Mouse (Mus musculus) megakaryocyte, embryonic 14.5 days (primary cell): ENCODE data around the gene Ell2.

Experiments
- FLI1 ChIP-seq: IDR thresholded peaks from 2 replicates; pipeline ENCODE4 v1.6.1; 2012; ENCODE audit warnings: low read length, inconsistent platforms, mixed read lengths
- GATA1 ChIP-seq: IDR thresholded peaks from 3 replicates; pipeline ENCODE4 v1.6.1; 2012; ENCODE audit warnings: mixed read lengths, low read length, inconsistent platforms, borderline replicate concordance

GRCm38 (mm10) chr13:75748685-75749084, 42.1 kb downstream of the Ell2 start:
- TF ChIP-seq GATA1 = no peak
- TF ChIP-seq FLI1 = no peak
